Mouse (Mus musculus): ENCODE results near the gene Gpr55. TPM values are rescaled to one million over a fixed set of nuclear protein-coding genes. Genes with fewer than 3 reads are reported as not detected.

Gene Gpr55
- polyA plus RNA-seq, 1 experiment from 2014 or later, result 0.04 TPM

- ATAC-seq (ENCODE audit: low FRiP score), result no peak
- 0 out of 2 replicates have a peak, but pooled peaks cover 4% of the 10 kb centered on the region for H3K4me1 ChIP-seq (replicated peaks)
- no peak overlapping the region for H3K9ac ChIP-seq
- H3K27me3 ChIP-seq, result 0 out of 2 replicates have a peak, but pooled peaks cover 5% of the 10 kb centered on the region
- H3K36me3 ChIP-seq, result no peaks in the 10 kb centered on the region
- H3K27ac ChIP-seq, result no peak overlapping the region
- no peak overlapping the region for H3K4me3 ChIP-seq
- H3K4me2 ChIP-seq, result no peak overlapping the region
- no peaks in the 10 kb centered on the region for H3K9me3 ChIP-seq
- WGBS, result 88% methylated on average over 5 of the region's 5 CpGs
Measured at GRCm38 (mm10) chr1:85957290-85957689, 3.5 kb downstream of the Gpr55 start.

GRCm38 (mm10) chr1:85955150-85955549 lies 5.7 kb downstream of the Gpr55 start:
- no peak for ATAC-seq (ENCODE audit: low FRiP score)
- Histone ChIP-seq H3K9me3 (no peaks in the 10 kb centered on the region), H3K27ac (no peak overlapping the region), H3K4me3 (no peak overlapping the region), H3K9ac (no peak overlapping the region), H3K27me3 (0 out of 2 replicates have a peak, but pooled peaks cover 5% of the 10 kb centered on the region), H3K4me1 (replicated peaks) (0 out of 2 replicates have a peak, but pooled peaks cover 4% of the 10 kb centered on the region), H3K36me3 (no peaks in the 10 kb centered on the region), H3K4me2 (no peak overlapping the region)
- 86% methylated on average over 3 of the region's 3 CpGs for WGBS

- ATAC-seq (ENCODE audit: low FRiP score), result no peak
- 91% methylated on average over 2 of the region's 2 CpGs for WGBS
Measured at GRCm38 (mm10) chr1:85949085-85949684, 11.6 kb downstream of the Gpr55 start.

GRCm38 (mm10) chr1:85942318-85942717 lies 18.5 kb downstream of the Gpr55 start:
- WGBS, result 86% methylated on average over 8 of the region's 8 CpGs
- Histone ChIP-seq H3K4me1 (replicated peaks) (no peaks in the 10 kb centered on the region), H3K9ac (no peak overlapping the region), H3K4me2 (no peak overlapping the region), H3K4me3 (no peak overlapping the region), H3K36me3 (no peaks in the 10 kb centered on the region), H3K27ac (no peak overlapping the region), H3K27me3 (no peaks in the 10 kb centered on the region), H3K9me3 (no peaks in the 10 kb centered on the region)
- no peak for ATAC-seq (ENCODE audit: low FRiP score)

More at GRCm38 (mm10) chr1:85949085-85949684, 11.6 kb downstream of the Gpr55 start:
- H3K9me3 ChIP-seq, result no peaks in the 10 kb centered on the region
- H3K4me3 ChIP-seq, result no peak overlapping the region
- H3K27ac ChIP-seq, result no peak overlapping the region
- no peaks in the 10 kb centered on the region for H3K36me3 ChIP-seq
- H3K4me2 ChIP-seq, result no peak overlapping the region
- H3K4me1 ChIP-seq (replicated peaks), result no peaks in the 10 kb centered on the region
- no peaks in the 10 kb centered on the region for H3K27me3 ChIP-seq
- H3K9ac ChIP-seq, result no peak overlapping the region

- Histone ChIP-seq H3K4me2 (no peak overlapping the region), H3K27me3 (no peaks in the 10 kb centered on the region), H3K9ac (no peak overlapping the region), H3K9me3 (no peaks in the 10 kb centered on the region), H3K36me3 (no peaks in the 10 kb centered on the region), H3K27ac (no peak overlapping the region), H3K4me1 (replicated peaks) (peaks cover 29% of the 10 kb centered on the region), H3K4me3 (no peak overlapping the region)
- 80% methylated on average over 1 of the region's 1 CpGs for WGBS
- no peak for ATAC-seq (ENCODE audit: low FRiP score)
Measured at GRCm38 (mm10) chr1:85937323-85937722, 23.5 kb downstream of the Gpr55 start.

- Histone ChIP-seq H3K4me2 (no peak overlapping the region), H3K4me1 (replicated peaks) (peaks cover 31% of the 10 kb centered on the region), H3K9me3 (no peaks in the 10 kb centered on the region), H3K36me3 (no peaks in the 10 kb centered on the region), H3K9ac (no peak overlapping the region), H3K27me3 (no peaks in the 10 kb centered on the region), H3K27ac (no peak overlapping the region), H3K4me3 (no peak overlapping the region)
- 83% methylated on average over 6 of the region's 6 CpGs for WGBS
- ATAC-seq (ENCODE audit: low FRiP score), result no peak
Measured at GRCm38 (mm10) chr1:85936265-85936664, 24.5 kb downstream of the Gpr55 start.

- H3K36me3 ChIP-seq, result no peaks in the 10 kb centered on the region
- ATAC-seq (ENCODE audit: low FRiP score), result no peak
- no peak overlapping the region for H3K4me2 ChIP-seq
- H3K9me3 ChIP-seq, result no peaks in the 10 kb centered on the region
- no peak overlapping the region for H3K9ac ChIP-seq
- peaks cover 36% of the 10 kb centered on the region for H3K4me1 ChIP-seq (replicated peaks)
- H3K27me3 ChIP-seq, result no peaks in the 10 kb centered on the region
- H3K4me3 ChIP-seq, result no peak overlapping the region
- no peak overlapping the region for H3K27ac ChIP-seq
- WGBS, result 45% methylated on average over 8 of the region's 8 CpGs
Measured at GRCm38 (mm10) chr1:85935148-85935852, 25.5 kb downstream of the Gpr55 start.

GRCm38 (mm10) chr1:85934560-85934959 lies 26.2 kb downstream of the Gpr55 start:
- Histone ChIP-seq H3K27me3 (no peaks in the 10 kb centered on the region), H3K9ac (no peak overlapping the region), H3K27ac (0 out of 2 replicates have a peak overlapping the region, but pooled peaks have one; percentile 2), H3K36me3 (no peaks in the 10 kb centered on the region), H3K4me2 (no peak overlapping the region), H3K9me3 (no peaks in the 10 kb centered on the region), H3K4me1 (replicated peaks) (peaks cover 36% of the 10 kb centered on the region), H3K4me3 (no peak overlapping the region)
- ATAC-seq (ENCODE audit: low FRiP score), result no peak
- WGBS, result 7% methylated on average over 7 of the region's 7 CpGs

GRCm38 (mm10) chr1:85933631-85934465 lies 27.0 kb downstream of the Gpr55 start:
- H3K27ac ChIP-seq, result peak overlapping the region; percentile 44
- H3K27me3 ChIP-seq, result no peaks in the 10 kb centered on the region
- peaks cover 44% of the 10 kb centered on the region for H3K4me1 ChIP-seq (replicated peaks)
- H3K36me3 ChIP-seq, result no peaks in the 10 kb centered on the region
- peak overlapping the region; percentile 28 for H3K4me2 ChIP-seq
- ATAC-seq (ENCODE audit: low FRiP score), result peak; percentile 41
- H3K9ac ChIP-seq, result peak overlapping the region; percentile 43; the same call in 1 of the 2 replicates
- 7% methylated on average over 11 of the region's 11 CpGs for WGBS
- H3K4me3 ChIP-seq, result no peak overlapping the region
- H3K9me3 ChIP-seq, result no peaks in the 10 kb centered on the region

- WGBS, result 7% methylated on average over 7 of the region's 7 CpGs
- no peaks in the 10 kb centered on the region for H3K27me3 ChIP-seq
- H3K9ac ChIP-seq, result peak overlapping the region; percentile 43; the same call in 1 of the 2 replicates
- no peak overlapping the region for H3K4me3 ChIP-seq
- ATAC-seq (ENCODE audit: low FRiP score), result no peak
- no peaks in the 10 kb centered on the region for H3K36me3 ChIP-seq
- H3K9me3 ChIP-seq, result no peaks in the 10 kb centered on the region
- H3K27ac ChIP-seq, result peak overlapping the region; percentile 44
- H3K4me1 ChIP-seq (replicated peaks), result peaks cover 50% of the 10 kb centered on the region
- H3K4me2 ChIP-seq, result peak overlapping the region; percentile 28
Measured at GRCm38 (mm10) chr1:85933226-85933625, 27.6 kb downstream of the Gpr55 start.

GRCm38 (mm10) chr1:85931170-85931569 lies 29.6 kb downstream of the Gpr55 start:
- no peaks in the 10 kb centered on the region for H3K9me3 ChIP-seq
- H3K9ac ChIP-seq, result no peak overlapping the region
- H3K36me3 ChIP-seq, result no peaks in the 10 kb centered on the region
- peaks cover 55% of the 10 kb centered on the region for H3K4me1 ChIP-seq (replicated peaks)
- H3K27me3 ChIP-seq, result no peaks in the 10 kb centered on the region
- no peak overlapping the region for H3K4me2 ChIP-seq
- no peak for ATAC-seq (ENCODE audit: low FRiP score)
- H3K4me3 ChIP-seq, result no peak overlapping the region
- WGBS, result 76% methylated on average over 5 of the region's 5 CpGs
- H3K27ac ChIP-seq, result no peak overlapping the region

GRCm38 (mm10) chr1:85929406-85929805 lies 31.4 kb downstream of the Gpr55 start:
- no peak overlapping the region for H3K4me3 ChIP-seq
- H3K27me3 ChIP-seq, result no peaks in the 10 kb centered on the region
- no peak for ATAC-seq (ENCODE audit: low FRiP score)
- no peak overlapping the region for H3K4me2 ChIP-seq
- H3K9ac ChIP-seq, result no peak overlapping the region
- peak overlapping the region; percentile 87 for H3K27ac ChIP-seq
- H3K9me3 ChIP-seq, result no peaks in the 10 kb centered on the region
- WGBS, result 85% methylated on average over 6 of the region's 6 CpGs
- no peaks in the 10 kb centered on the region for H3K36me3 ChIP-seq
- peaks cover 47% of the 10 kb centered on the region for H3K4me1 ChIP-seq (replicated peaks)

Data from hindbrain, embryonic 13.5 days (tissue).